Mouse (Mus musculus) left cerebral cortex, adult 8-10 months (tissue): ENCODE results near the gene Ube3b. TPM values are rescaled to one million over a fixed set of nuclear protein-coding genes. Genes with fewer than 3 reads are reported as not detected.
A peak's percentile ranks its signal among the peaks of the same experiment; 100 is the strongest.

Experiments
- DNase-seq, 2 experiments: peaks; one replicate each; pipeline ENCODE4 v3.0.0; 2022; ENCODE audit warnings: low spot score in 2 of 2
- total RNA-seq, 4 experiments: library from RNA; stranded (reverse); gene quantifications; 2 replicates each; pipeline ENCODE4 v1.2.4; 2022

The Ube3b gene
- 10 to 100 TPM; 82.5 to 88.8 (median 85.0) TPM for total RNA-seq

DNA sequence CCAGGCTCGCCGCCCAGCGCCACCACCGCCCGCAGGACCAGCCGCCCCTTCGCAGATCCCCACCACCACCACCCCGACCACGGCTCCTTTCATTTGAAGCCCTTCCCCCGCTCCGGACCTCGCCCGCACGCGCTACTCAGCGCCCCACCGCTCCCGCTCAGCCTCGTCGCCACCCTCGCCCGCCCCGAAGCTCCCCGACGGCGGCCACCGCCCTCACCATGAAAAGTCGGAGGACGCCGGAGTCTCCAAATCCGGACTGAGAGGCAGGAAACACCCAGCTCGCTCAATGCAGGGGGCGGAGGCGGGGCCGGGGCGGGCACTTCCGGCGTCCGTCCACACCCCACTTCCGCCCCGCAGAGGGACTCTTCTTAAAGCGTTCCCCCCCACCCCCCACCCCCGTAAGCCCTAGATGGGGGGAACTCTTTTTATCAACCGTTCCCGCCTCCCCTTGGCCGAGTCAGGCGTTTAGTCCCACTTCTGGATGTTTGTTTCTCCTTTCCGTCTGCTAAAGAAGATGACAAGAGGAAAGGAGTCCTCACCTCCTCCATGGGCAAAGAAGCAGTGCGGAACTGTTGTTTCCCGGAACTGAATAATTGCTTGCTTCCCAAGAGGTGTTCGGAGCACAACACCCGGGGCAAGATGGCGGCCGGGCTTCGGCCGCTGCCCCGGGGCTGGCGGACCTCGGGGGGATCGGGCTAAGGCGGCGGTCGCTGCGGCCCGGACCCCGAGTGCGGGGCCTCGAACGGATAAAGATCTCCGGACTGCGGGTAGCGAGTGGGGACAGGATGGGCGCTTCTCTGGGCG, at the start of gene Ube3b, which contains the start of gene Kctd10:
Ube3b (plus strand) TSS at position 399 of the 804 bp plus-strand sequence.
Kctd10 (minus strand) TSS at position 300 of the 804 bp plus-strand sequence.
- DNase-seq = peak; percentile 61 to 78

GRCm38 (mm10) chr5:114342996-114343395, 37.4 kb upstream of the Ube3b start:
- DNase-seq = no peak

GRCm38 (mm10) chr5:114343612-114344011, 36.8 kb upstream of the Ube3b start:
- DNase-seq = no peak

GRCm38 (mm10) chr5:114345538-114345937, 34.9 kb upstream of the Ube3b start:
- DNase-seq = no peak

GRCm38 (mm10) chr5:114347005-114347404, 33.4 kb upstream of the Ube3b start:
- DNase-seq = no peak

- DNase-seq = no peak
Observed at GRCm38 (mm10) chr5:114351490-114351889, 28.9 kb upstream of the Ube3b start.

DNA sequence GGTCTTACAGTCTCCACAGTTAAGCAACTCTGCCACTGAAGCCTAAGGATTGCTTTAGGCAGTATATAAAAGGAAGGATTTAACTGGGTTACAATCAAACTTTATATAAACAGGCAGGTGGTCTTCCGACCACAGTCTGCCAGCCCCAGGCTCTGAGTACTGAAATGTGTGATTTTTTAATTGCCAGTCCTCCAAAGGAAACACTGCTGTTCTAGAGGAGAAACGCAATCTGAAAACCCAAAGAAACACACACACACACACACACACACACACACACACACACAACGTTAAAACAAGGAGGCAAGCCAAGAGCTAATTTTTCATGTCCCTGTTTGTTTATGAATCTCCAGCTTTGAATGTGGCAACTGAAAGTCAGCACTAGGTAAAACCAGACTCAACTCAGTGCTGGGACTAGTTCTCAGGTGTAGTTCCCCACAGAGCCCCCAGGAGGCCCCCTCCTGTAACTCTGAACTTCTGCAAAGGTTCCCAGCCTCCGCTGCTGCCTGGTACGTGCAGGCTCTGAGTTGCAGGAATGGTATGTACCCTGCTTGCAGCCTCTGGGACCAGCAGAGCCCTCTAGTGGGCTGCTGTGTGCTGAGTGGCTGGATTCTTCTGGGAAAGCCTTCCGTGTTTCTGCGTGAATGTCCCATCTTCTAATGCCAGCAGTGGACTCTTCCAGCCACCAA, 24.0 kb upstream of the Ube3b start:
- DNase-seq = peak; percentile 51 to 67

DNA sequence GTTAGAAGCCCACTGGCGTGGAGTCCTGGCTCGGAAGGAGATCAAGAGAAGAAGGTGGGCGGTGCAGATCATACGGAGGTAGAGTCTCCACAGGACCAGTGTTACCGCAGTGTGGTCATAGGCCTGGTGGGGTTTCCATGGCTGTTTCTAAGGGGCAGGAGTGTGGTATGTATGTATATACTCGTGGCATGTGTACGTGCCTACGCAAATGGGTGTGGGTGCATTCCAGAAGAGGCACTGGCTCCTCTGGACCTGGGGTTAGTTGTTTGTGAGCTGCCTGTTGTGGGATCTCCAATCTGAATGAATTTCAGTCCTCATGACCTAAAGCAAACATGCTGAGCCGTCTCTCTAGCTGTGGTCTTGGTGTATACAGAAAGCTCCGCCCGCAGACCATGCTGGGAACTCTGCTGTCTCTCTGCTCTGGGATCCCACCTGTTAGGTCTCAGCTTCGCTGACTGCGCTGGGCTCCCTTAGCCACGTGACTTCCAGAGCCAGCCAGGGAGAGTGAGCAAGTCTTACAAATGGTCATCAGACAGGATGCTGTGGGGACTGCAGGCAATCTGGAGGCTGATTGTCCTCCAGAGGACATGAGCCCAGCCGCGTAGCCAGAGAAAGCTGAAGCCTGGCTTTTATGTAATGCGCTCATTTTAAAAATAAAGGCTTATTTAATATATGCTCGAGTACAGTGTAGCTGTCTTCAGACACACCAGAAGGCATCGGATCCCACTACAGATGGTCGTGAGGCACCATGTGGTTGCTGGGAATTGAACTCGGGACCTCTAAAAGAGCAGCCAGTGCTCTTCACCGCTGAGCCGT, 23.3 kb upstream of the Ube3b start:
- DNase-seq = peak in 1 of 2 experiments; percentile 50

DNA sequence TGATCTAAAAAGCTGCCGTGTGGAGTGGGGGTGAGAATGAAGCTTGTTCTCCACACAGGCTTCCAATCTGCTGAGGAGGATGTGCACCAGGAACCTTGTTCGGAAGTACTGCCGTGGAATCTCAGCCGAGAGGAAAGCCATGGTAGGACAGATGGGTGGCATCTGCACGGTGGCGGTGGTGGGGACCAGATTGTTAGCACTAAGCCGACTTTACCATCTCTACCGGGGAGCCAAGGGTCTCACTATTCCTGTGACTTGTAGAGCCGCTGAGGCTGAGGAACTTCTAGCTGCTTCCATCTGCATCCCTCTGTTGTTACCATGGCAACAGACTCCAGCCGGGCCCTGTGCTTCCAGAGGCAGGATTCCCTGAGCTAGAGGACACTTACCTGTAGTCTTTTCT, 21.6 kb upstream of the Ube3b start:
- DNase-seq = peak; percentile 33 to 71

- DNase-seq = no peak
Observed at GRCm38 (mm10) chr5:114359586-114359985, 20.8 kb upstream of the Ube3b start.

- no peak for DNase-seq
Observed at GRCm38 (mm10) chr5:114360968-114361367, 19.4 kb upstream of the Ube3b start.

DNA sequence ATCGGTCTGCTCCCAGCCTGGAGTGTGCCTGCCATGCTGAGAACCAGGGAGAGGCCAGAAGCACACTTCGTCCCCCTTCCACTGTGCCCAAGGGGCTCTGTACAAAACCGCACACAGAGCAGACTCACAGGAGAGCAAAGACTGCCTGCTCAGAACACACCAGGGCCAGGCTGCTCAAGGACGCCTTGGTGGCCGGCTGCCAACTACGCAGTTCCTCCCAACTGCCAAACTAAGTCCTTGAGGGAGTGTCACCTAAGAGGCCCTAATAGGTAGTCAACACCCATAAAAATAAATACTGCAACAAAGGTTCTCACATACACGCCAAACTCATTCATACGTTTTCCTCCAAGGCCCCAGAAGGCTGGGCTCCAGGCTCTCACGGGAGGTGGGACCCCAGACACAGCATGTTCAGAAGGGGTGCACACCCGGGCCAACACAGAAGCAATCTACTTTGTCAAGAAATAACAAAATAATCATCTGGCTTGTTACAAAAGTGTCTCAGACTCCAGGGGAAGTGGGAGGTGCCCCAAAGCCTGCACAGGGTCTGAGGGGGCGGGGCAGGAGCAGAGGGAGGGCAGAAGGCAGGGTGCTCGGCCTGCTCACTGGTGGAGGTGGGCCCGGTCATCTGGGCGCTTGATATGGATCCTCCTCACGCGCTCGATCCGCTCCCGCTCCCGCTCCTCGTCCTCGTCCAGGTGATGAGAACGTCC, 15.2 kb upstream of the Ube3b start:
- no peak for DNase-seq

DNA sequence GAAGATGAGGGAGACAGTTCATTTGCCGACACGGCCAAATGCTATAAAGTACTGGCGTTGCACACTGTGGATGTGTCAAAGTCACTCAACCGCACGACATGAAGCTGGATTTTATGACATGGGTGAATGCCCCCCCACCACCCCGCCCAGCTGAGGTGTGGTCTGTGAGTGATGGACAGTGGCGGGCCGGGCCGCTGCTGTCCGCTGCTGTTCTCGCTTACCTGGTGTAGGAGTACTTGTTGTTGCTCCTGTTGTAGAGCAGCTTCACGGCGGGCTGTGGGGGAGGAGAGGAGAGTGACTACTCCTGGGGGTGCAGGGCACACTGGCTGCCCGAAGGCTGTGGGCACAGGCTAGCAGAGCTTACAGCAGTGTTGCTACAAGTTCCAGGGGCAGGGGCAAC, 12.3 kb upstream of the Ube3b start:
- no peak for DNase-seq

DNA sequence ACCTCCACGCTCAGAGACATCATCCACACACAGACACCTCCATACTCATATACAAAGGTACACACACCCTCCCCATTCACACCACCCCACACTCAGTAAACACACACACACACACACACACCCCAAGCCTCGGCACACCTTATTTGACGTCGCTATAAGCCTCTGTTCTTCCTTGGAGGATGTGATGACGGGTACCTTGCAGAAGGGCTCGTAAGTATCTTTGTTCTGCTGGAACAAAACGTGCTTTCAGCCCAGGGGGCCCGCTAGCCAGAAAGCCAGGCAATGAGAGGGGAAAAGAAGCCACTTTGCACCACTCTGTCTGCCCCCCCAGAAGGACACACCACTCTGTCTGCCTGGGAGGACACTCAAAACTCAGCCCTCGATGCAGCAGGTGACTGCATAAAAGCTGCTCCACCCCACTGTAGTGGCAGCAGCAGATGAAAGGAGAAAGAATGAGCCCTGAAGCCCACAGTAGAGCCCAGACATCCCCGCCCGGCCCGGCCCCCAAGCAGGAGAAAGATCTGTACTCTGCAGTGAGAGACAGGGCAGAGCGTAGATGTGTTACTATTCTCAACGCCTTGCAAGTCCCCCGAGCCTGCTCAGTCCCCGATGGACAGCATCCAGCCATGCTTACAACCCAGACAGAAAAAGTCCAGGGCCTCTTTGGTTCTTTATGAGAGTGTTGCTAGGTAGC, 11.5 kb upstream of the Ube3b start:
- no peak for DNase-seq

DNA sequence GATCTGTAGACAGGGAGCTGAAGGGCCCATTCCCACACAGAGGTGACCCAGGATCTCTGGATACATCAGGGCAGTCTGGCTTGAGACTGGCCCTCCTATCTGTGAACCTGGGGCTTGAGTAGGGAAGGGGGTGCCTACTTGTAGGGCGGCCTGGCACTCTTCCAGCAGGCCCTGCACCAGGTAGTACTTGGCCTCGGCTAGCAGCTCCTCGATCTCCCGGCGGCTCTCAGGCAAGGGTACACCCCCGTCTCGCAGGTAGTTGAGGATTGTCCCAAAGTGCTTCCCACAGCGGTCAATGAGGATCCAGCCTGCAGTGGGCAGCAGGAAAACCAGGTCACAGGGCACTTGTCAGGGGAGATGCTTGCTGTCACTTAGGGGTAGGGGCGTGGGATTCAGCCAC, 10.5 kb upstream of the Ube3b start:
- no peak for DNase-seq

DNA sequence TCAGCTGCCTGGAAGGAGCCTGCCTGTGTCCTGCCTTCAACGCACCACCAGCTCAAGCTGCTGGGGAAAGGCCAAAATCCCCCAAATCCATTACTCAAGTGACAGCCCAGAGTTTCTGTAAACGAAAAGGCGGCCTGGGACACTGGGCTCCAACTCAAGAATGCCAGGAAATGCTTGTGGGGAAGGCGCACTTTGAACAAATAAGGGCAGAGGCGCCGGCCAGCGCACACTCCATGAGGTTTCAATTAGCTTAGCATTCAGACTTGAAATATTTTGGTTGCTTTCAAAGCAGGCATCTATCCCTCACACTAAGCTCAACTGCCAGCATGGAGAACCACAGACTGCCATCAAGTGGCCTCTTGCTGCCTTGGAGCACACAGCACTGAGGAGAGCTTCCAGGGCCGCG, 10.0 kb upstream of the Ube3b start:
- no peak for DNase-seq

- no peak for DNase-seq
Observed at GRCm38 (mm10) chr5:114371331-114371730, 9.1 kb upstream of the Ube3b start.

DNA sequence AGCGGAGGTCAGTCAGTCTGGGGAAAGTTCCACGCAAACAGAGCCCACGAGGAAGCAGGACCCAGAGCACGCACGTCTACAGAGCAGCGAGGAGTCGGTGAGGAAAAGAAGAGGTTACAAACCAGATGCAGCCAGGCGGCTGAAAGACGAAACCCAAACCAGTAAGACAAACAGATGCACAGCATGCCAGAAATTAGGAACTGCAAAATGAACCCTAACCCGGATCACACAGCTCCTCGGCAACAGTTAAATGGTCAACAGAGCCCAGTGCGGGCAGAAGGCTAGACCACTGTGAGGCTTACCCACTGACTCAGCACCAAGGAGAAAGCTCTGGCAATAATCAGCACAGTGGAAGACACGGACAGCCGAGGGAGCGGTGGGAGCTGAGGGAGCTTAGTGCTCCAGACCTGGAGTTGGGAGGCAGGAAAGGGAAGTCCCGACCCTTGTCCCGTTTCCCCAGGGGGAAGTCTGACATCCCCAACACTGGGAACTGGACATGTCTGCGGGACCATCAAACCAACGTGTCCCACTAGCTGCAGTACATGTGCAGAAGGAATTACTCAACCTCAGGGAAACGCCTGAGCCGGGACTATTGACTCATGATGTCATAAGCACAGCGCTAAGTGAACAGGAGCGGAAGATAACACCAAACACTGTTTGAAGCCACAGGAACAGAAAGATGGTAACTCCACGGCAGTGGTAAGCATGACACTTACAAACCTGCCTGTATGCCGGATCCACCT, 8.5 kb upstream of the Ube3b start:
- DNase-seq = no peak

DNA sequence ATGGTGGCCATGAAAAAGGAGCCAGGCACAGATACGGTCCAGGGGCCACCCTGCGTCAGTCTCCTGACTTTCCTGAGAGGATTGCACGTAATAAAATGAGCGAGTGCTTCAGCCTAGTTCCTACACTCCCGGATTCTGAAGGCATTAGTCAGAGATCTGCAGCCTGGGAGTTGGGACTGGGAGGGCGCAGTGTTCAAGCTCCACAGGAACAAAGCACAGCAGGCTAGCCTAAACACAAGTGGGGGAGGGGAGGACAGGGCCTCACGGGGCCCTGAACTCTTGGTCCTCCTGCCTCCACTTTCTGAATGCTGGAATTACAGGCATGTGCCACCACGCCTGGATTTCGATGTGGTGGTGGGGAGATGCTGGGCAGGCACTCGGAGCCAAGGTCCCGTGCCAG, 7.8 kb upstream of the Ube3b start:
- no peak for DNase-seq

DNA sequence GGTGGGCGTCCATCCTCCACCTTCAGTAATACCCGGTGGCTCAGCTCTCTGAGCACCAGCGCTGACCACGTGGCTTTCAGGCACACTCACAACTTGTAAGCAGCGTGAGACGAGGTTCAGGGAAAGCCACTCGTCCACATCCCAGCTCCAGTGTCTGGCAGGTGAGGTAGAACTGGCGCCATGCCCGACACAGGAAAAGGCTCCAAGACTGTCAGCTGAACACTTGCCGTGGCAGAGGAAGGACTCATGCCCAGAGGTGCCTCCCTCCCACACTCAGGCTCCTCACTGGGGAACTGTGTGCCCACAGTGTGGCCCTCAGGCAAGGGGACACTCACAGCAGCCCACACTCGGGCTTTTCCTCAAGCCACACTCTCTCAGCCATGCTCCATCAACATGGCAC, 7.2 kb upstream of the Ube3b start:
- DNase-seq = no peak
